Mouse (Mus musculus) adrenal gland, adult 18-20 months (tissue): ENCODE results near the gene Peg3. TPM values are rescaled to one million over a fixed set of nuclear protein-coding genes. Genes with fewer than 3 reads are reported as not detected.
"Not testable (repeated sequence)": the region's sequence is repeated elsewhere in the genome, so short reads cannot be mapped to it uniquely, and the experiment has no call there.

Experiments
- DNase-seq, 2 experiments: peaks; one replicate each; pipeline ENCODE4 v3.0.0; 2021 to 2022; ENCODE audit warnings: low spot score in 2 of 2
- long read RNA-seq, 2 experiments: library from polyadenylated mRNA; stranded (forward); transcript quantifications; one replicate each; pipeline ENCODE4 v2.0.0; 2021
- total RNA-seq, 2 experiments: library from RNA; stranded (reverse); gene quantifications; 1 replicate in 1 of 2; 2 replicates in 1 of 2; pipeline ENCODE4 v1.2.3; 2021

Peg3 gene
- 10 to 100 TPM; 24.5 to 32.1 TPM for total RNA-seq
- long read RNA-seq, experiment 1, result 0 reads
- long read RNA-seq, experiment 2, full-length matches to known transcripts, result 2 of 5 reads
- long read RNA-seq, experiment 2, partial matches to known transcripts, result 0 of 5 reads
- long read RNA-seq, experiment 2, other reads (novel, unspliced or antisense), result 3 of 5 reads

GRCm38 (mm10) chr7:6730241-6730640 is at the start of gene Peg3, which contains the start of gene Usp29:
TSS of gene Peg3 (minus strand) at chr7:6730431.
TSS of gene Usp29 (plus strand) at chr7:6730578.
- DNase-seq, result peak; percentile 46 to 57

GRCm38 (mm10) chr7:6779172-6779571 is 48.9 kb upstream of the Peg3 start:
- no peak for DNase-seq

GRCm38 (mm10) chr7:6777689-6778088 is 47.5 kb upstream of the Peg3 start:
- no peak for DNase-seq

GRCm38 (mm10) chr7:6777107-6777506 is 46.9 kb upstream of the Peg3 start:
- DNase-seq, result no peak

GRCm38 (mm10) chr7:6776314-6777059 is 46.3 kb upstream of the Peg3 start:
- DNase-seq, result no peak

GRCm38 (mm10) chr7:6773865-6774413 is 43.7 kb upstream of the Peg3 start:
- not testable (repeated sequence) for DNase-seq

GRCm38 (mm10) chr7:6770286-6770685 is 40.1 kb upstream of the Peg3 start:
- peak in 1 of 2 experiments; percentile 22 for DNase-seq

- no peak for DNase-seq
These were observed 35.0 kb upstream of the Peg3 start for GRCm38 (mm10) chr7:6765240-6765639.

GRCm38 (mm10) chr7:6760170-6760569 is 29.9 kb upstream of the Peg3 start:
- no peak for DNase-seq

- no peak for DNase-seq
These were observed 29.5 kb upstream of the Peg3 start for GRCm38 (mm10) chr7:6759698-6760097.

- DNase-seq, result no peak
These were observed 26.6 kb upstream of the Peg3 start for GRCm38 (mm10) chr7:6756777-6757291.

GRCm38 (mm10) chr7:6753440-6753839 is 23.2 kb upstream of the Peg3 start:
- DNase-seq, result no peak

GRCm38 (mm10) chr7:6749196-6749595 is 19.0 kb upstream of the Peg3 start:
- DNase-seq, result no peak

GRCm38 (mm10) chr7:6744281-6744904 is 14.2 kb upstream of the Peg3 start:
- no peak for DNase-seq

GRCm38 (mm10) chr7:6736060-6736459 is 5.8 kb upstream of the Peg3 start:
- no peak for DNase-seq

GRCm38 (mm10) chr7:6731930-6732329 is 1.7 kb upstream of the Peg3 start:
- no peak for DNase-seq

GRCm38 (mm10) chr7:6731373-6731772 is 1.1 kb upstream of the Peg3 start:
- no peak for DNase-seq

- DNase-seq, result no peak
These were observed 570 bp upstream of the Peg3 start for GRCm38 (mm10) chr7:6730801-6731200.

- peak; percentile 81 to 84 for DNase-seq
These were observed 992 bp downstream of the Peg3 start for GRCm38 (mm10) chr7:6729061-6729817.

- peak; percentile 63 to 68 for DNase-seq
These were observed 1.8 kb downstream of the Peg3 start for GRCm38 (mm10) chr7:6728263-6728931.
